Mouse (Mus musculus): ENCODE measurements at regions not wholly inside any gene's neighbourhood (a gene's known extent, or its start where the extent isn't known, plus 50 kb on each side); places are given as distances from the start of the nearest gene placed in this dataset.
A peak's percentile ranks its signal among the peaks of the same experiment; 100 is the strongest.
"Not testable (repeated sequence)": the region's sequence is repeated elsewhere in the genome, so short reads cannot be mapped to it uniquely, and the experiment has no call there.

DNA sequence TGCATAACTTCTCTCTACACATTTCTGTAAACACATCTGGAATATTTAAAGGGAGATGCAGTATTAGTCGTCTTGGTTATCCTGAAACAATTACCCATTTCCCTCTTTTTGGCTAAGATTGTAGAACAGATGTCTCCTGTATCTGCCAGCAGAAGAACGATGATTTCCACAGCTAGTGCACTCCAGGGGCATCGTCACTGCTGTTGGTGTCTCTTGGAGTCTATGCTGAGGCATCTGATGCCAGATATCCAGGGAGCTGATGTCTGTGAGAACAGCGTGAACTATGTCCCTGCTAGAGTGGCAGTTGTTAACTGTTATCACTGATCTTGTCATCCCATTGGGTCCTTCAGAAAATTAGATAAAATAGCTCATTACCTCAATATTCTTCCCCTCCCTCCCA is 536.2 kb downstream of the Trhde start:
- DNase-seq (ENCODE audit: low spot score in 2 of 2), result peak; percentile 18 to 31

DNA sequence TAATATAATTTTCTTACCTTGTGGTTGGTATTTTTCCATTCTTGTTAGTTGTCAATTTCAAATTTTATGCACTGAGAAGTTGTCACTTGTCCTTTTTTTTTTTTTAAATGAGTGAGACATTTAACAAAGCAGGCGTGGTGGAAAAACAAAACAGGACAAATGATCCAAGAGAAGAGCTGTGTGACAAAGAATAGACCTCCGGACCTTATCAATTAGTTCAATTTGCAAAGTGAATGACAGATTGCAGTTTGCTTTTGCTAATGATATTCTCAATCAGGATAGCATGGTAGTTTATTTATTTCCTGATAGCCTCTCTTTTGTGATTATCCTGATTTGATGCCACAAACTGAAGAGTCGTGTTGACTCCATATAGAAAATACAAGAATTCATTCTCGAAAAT is 560.5 kb downstream of the Trhde start:
- no peak for DNase-seq (ENCODE audit: low spot score in 2 of 2)

DNA sequence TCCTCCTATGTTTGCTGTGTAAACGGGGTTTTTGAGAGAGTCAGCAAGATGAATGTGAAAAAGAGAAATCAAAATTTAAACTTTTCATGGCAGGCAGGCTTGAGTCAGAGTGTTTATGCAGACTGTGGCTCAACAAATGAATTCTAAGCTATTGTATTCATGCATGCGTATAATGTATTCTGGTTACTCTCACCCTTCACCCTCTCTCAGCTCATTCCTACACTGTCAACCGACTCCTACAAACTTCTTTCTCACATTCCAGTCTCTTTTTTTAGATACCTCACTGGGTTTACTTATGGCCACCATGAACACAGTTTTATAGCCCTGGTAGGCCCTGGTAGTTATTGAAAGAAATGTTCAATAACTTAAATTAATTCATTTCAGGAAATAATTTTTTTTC is 574.5 kb downstream of the Trhde start:
- no peak for DNase-seq (ENCODE audit: low spot score in 2 of 2)

DNA sequence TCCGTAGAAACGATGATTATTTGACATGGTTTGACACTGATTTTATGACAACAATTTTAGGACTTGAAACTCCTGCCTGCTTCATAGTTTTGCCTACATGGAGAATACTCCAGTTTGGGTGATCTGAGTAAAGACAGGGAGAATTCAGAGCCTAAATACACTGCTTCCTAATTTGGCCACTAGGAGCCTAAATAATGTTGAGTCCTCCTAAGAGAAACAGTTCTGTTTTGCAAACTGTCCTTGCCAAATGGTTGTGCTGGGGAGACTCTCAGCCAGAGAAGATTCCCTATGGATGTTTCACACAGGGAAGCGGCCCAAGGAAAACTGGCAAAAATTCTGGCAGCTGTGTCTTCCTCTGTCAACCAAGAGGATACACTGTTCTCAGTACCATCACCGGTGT is 600.5 kb downstream of the Trhde start:
- DNase-seq (ENCODE audit: low spot score in 2 of 2), result no peak

DNA sequence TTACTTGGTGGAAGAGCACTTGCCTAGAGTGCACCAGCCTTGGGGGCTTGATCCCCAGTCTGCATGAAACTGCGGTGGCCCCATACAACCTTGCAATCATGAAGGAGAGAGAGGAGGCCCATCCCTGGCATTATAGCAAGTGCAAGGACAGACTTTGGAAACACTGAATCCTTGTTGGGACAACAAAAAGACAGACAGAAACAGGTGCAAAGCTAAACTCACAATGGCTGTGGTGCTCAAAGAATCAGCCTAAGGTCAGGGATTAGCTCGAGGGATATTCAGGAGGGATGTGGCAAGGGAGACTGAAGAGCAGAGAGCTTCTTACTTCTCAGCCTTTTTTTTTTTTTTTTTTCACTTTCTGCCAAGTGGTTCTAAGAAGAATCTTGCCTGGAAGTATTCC is 601.2 kb downstream of the Trhde start:
- DNase-seq (ENCODE audit: low spot score in 2 of 2), result no peak

DNA sequence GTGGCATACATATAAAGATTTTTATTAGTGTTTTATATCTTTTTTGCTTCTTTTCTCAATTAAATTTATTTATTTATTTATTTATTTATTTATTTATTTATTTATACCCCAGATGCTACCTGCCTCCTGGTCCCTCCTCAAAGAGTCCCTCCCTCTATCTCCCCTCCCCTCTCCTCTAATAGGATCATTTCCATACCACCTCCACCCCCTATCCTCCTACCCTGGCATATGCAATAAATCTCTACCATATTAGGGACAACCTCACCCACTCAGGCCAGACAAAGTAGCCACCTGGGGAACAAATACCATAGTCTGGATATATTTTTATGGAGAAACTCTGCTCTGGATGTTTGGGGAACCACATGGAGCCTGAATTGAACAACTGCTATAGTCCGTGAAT is 615.8 kb downstream of the Trhde start:
- DNase-seq (ENCODE audit: low spot score in 2 of 2), result no peak

DNA sequence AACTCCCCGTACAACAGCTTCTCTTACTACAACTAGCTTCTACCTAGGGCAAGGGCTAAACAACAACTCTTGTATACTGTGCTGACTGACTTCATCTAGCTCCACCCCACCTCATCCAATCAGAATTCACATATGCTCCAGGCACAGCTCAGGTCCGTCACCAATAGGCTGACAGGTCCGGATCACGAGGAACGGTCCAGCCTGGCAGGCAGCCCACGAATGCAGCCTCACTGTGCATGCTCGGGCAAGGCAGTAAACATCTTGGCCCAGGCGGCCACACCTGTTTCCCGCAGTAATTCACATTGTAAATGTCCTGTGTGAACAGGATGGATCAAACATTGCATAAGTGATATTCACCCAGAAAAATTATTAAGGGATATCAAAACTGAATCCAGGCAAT is 658.8 kb downstream of the Trhde start:
- not testable (repeated sequence) for DNase-seq (ENCODE audit: low spot score in 2 of 2)

DNA sequence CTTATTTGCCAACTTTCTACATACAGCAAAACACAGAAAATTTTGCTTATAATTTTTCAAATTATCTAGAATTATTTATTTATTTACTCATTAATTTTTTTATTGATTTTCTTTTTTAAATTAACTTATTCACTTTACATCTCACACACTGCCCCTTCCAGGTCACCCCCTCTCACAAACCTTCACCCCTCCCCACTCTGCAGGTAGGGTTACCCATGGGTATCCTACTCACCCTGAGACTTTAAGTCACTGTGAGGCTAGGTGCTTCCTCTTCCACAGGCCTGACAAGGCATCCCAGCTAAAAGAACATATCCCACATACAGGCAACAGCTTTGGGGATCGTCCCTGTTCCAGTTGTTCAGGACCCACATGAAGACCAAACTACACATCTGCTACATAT is 664.2 kb downstream of the Trhde start:
- DNase-seq (ENCODE audit: low spot score in 2 of 2), result no peak

DNA sequence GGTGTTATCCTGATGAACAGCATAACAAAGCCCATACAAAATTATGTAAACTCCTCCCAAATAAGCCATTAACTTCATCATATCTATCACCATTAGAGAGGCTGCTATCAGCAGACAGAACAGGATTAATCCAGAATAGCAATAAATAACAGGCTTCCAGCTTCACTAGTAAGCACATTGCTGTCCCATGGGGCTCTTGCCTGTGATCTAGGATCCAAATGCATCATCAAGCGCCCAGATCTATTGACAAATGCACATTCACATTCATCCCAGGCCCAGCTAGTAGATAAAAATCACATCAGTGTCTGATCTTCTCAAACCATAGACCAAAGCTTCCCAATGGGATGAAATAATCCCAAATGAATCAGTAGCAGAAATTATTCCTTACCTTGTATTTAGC is 665.0 kb downstream of the Trhde start:
- DNase-seq (ENCODE audit: low spot score in 2 of 2), result no peak

Data from layer of hippocampus, postnatal 10 days (tissue).